Mouse (Mus musculus) C2C12 (cell line): ENCODE measurements around the gene Ildr2. TPM values are rescaled to one million over a fixed set of nuclear protein-coding genes. Genes with fewer than 3 reads are reported as not detected.

Experiments used
- H3K27me3 ChIP-seq: one replicate; pipeline ENCODE4 v1.6.1; 2011; ENCODE audit not compliant: control insufficient read depth, insufficient read depth, insufficient read length
- H3K36me3 ChIP-seq: one replicate; pipeline ENCODE4 v1.6.1; 2011; ENCODE audit not compliant: control insufficient read depth, insufficient read depth
- H3K4me3 ChIP-seq: one replicate; pipeline ENCODE4 v1.5.1; 2011; ENCODE audit warnings: mild to moderate bottlenecking, control low read depth; ENCODE audit not compliant: poor library complexity, insufficient read depth, severe bottlenecking
- H3K79me2 ChIP-seq: one replicate; pipeline ENCODE4 v1.6.1; 2011; ENCODE audit not compliant: control insufficient read depth, insufficient read depth
- H3K79me3 ChIP-seq: one replicate; pipeline ENCODE4 v1.6.1; 2011; ENCODE audit warnings: low read depth, control low read depth
- H3ac ChIP-seq: one replicate; pipeline ENCODE3; 2011; ENCODE audit warnings: low read depth; ENCODE audit not compliant: control insufficient read depth, insufficient read length
- CEBPB ChIP-seq: IDR thresholded peaks from one replicate; pipeline ENCODE4 v1.6.1; 2011; ENCODE audit warnings: low read depth, mild to moderate bottlenecking, control low read depth, moderate library complexity
- CTCF ChIP-seq: IDR thresholded peaks from one replicate; pipeline ENCODE4 v1.5.1; 2011; ENCODE audit not compliant: control insufficient read depth, insufficient read depth, insufficient read length
- FOSL1 ChIP-seq: IDR thresholded peaks from one replicate; pipeline ENCODE4 v1.8.0; 2011; ENCODE audit warnings: mild to moderate bottlenecking, low read length; ENCODE audit not compliant: poor library complexity, insufficient read depth, severe bottlenecking
- MAX ChIP-seq: IDR thresholded peaks from one replicate; pipeline ENCODE4 v1.6.1; 2011; ENCODE audit warnings: mild to moderate bottlenecking, control low read depth
- MYOD1 ChIP-seq: IDR thresholded peaks from one replicate; pipeline ENCODE4 v1.6.1; 2011; ENCODE audit warnings: low read depth; ENCODE audit not compliant: control insufficient read depth, insufficient read length
- MYOG ChIP-seq: IDR thresholded peaks from one replicate; pipeline ENCODE4 v1.6.1; 2011; ENCODE audit not compliant: control insufficient read depth, insufficient read length; ENCODE audit errors: extremely low read depth
- USF1 ChIP-seq: IDR thresholded peaks from one replicate; pipeline ENCODE4 v1.6.1; 2011; ENCODE audit warnings: low read depth, mild to moderate bottlenecking, control low read depth, moderate library complexity
- polyA plus RNA-seq: library from polyadenylated mRNA; unstranded; fragments of >200 nt; fragmentation: generic; extraction: Trizol; gene quantifications from one replicate; pipeline ENCODE4 v1.2.1, GENCODE M21; 2012; ENCODE audit warnings: missing spikeins

Gene Ildr2
- polyA plus RNA-seq, 1 experiment, result 8.8 TPM

GRCm38 (mm10) chr1:166280566-166280965 is 26.6 kb downstream of the Ildr2 start:
- H3K27me3 ChIP-seq, result no peaks in the 10 kb centered on the region
- H3ac ChIP-seq, result no peak overlapping the region
- H3K36me3 ChIP-seq, result no peaks in the 10 kb centered on the region
- H3K79me2 ChIP-seq, result no peaks in the 10 kb centered on the region
- no peaks in the 10 kb centered on the region for H3K79me3 ChIP-seq
- TF ChIP-seq CTCF (no peak), MYOD1 (no peak), MYOG (no peak), MAX (no peak), FOSL1 (no peak), CEBPB (no peak), USF1 (no peak)
- no peak overlapping the region for H3K4me3 ChIP-seq

- Histone ChIP-seq H3K79me2 (no peaks in the 10 kb centered on the region), H3K36me3 (no peaks in the 10 kb centered on the region), H3K27me3 (no peaks in the 10 kb centered on the region), H3K4me3 (no peak overlapping the region), H3K79me3 (no peaks in the 10 kb centered on the region), H3ac (no peak overlapping the region)
- TF ChIP-seq MAX (no peak), MYOD1 (no peak), CTCF (no peak), MYOG (no peak), CEBPB (no peak), FOSL1 (no peak), USF1 (no peak)
Observed at GRCm38 (mm10) chr1:166281287-166281686, 27.3 kb downstream of the Ildr2 start.

- Histone ChIP-seq H3K36me3 (no peaks in the 10 kb centered on the region), H3K79me3 (no peaks in the 10 kb centered on the region), H3K79me2 (no peaks in the 10 kb centered on the region), H3K4me3 (no peak overlapping the region), H3ac (no peak overlapping the region), H3K27me3 (no peaks in the 10 kb centered on the region)
- TF ChIP-seq MYOG (no peak), USF1 (no peak)
Observed at GRCm38 (mm10) chr1:166281836-166282235, 27.9 kb downstream of the Ildr2 start.

GRCm38 (mm10) chr1:166282597-166283210 is 28.8 kb downstream of the Ildr2 start:
- TF ChIP-seq CTCF (no peak), MYOD1 (no peak)
- H3K27me3 ChIP-seq, result no peaks in the 10 kb centered on the region
- no peaks in the 10 kb centered on the region for H3K79me3 ChIP-seq
- H3K79me2 ChIP-seq, result no peaks in the 10 kb centered on the region
- H3K36me3 ChIP-seq, result no peaks in the 10 kb centered on the region
- no peak overlapping the region for H3ac ChIP-seq
- no peak overlapping the region for H3K4me3 ChIP-seq

GRCm38 (mm10) chr1:166283451-166283850 is 29.5 kb downstream of the Ildr2 start:
- Histone ChIP-seq H3K36me3 (no peaks in the 10 kb centered on the region), H3ac (no peak overlapping the region), H3K79me2 (no peaks in the 10 kb centered on the region), H3K79me3 (no peaks in the 10 kb centered on the region), H3K4me3 (no peak overlapping the region), H3K27me3 (no peaks in the 10 kb centered on the region)
- TF ChIP-seq CTCF (no peak), MYOG (no peak), USF1 (no peak), MAX (no peak), CEBPB (no peak), FOSL1 (no peak)

GRCm38 (mm10) chr1:166284390-166284789 is 30.5 kb downstream of the Ildr2 start:
- H3K79me3 ChIP-seq, result no peaks in the 10 kb centered on the region
- H3K79me2 ChIP-seq, result no peaks in the 10 kb centered on the region
- TF ChIP-seq MYOG (no peak), CTCF (no peak), USF1 (no peak), MYOD1 (no peak), FOSL1 (no peak), MAX (no peak), CEBPB (no peak)
- no peak overlapping the region for H3ac ChIP-seq
- no peaks in the 10 kb centered on the region for H3K27me3 ChIP-seq
- no peaks in the 10 kb centered on the region for H3K36me3 ChIP-seq
- H3K4me3 ChIP-seq, result no peak overlapping the region
